Mouse (Mus musculus) cerebellum, postnatal 4 days (tissue): ENCODE measurements around the gene Faf2.

Experiments
- DNase-seq, 2 experiments: peaks; one replicate each; pipeline ENCODE4 v3.0.0; 2022; ENCODE audit warnings: low spot score in 2 of 2, mixed read lengths in 1 of 2

Faf2 gene

DNA sequence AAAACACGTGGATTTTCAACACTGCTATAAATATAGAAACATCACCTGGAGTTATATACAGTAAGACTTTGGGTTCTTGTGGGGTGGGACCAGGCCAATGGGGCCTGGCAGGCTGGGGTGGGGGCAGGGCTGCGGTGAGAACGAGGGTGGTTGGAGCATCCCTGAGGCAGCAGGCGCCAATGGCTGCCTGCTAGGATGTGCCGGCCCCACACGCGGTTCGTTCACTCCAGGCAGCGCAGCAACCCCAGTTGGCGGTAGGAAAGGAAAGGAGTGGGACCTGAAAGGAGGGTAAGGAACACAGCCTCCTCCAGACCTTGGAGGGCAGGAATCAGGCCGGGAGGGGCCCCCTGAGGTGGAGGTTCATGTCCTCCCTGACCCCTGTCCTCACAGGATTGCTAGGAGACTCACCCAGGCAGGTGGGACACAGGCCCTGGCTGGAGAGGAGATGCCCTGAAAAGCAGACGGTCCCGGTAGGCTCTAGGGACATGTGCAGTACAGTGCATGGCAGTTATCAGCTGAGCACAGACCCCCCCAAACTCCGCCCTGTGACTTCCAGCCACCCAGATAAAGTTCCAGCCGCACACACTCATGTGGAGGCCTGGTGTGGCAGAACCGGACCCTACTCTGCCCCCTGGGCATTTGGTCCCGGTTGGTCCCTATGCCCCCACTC, 58.7 kb downstream of the Faf2 start:
- no peak for DNase-seq

DNA sequence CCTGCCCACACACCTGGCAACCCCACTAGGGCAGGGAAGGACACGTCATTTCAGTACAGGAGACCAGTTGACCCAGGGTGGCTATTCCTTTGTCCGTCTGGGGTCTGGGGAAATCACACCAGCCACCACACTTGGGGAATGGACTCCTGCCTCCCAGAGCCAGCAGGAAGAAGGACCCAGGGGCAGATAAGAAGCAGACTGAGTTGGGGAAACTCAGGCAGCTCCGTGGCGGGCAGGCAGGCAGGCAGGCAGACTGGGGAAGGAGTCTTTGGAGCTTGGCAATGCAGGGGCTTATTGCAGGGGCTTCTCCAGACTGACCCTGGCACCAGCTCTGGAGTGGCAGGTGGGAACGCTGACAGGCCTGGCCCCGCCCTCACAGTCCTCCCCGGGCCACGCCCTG, 59.7 kb downstream of the Faf2 start:
- DNase-seq = no peak

DNA sequence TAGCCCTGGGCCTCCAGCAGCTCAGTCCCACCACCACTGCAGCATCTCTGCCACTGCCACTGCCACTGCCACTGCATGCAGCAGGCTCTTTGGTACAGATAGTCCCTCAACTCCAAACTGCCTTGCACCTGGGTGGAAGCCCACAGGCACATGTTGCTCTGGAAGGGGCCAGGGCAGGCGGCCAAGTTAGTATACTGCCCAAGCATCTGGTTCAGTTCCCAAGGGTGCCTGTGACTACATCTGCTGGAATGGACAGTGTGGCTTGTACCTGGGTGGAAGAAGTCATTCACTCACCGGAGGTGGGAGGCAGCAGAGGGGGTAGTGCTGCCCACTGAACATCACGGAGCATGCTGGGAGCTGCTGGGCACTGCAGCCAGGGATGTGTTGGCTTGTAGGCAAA, 61.7 kb downstream of the Faf2 start:
- DNase-seq = no peak

DNA sequence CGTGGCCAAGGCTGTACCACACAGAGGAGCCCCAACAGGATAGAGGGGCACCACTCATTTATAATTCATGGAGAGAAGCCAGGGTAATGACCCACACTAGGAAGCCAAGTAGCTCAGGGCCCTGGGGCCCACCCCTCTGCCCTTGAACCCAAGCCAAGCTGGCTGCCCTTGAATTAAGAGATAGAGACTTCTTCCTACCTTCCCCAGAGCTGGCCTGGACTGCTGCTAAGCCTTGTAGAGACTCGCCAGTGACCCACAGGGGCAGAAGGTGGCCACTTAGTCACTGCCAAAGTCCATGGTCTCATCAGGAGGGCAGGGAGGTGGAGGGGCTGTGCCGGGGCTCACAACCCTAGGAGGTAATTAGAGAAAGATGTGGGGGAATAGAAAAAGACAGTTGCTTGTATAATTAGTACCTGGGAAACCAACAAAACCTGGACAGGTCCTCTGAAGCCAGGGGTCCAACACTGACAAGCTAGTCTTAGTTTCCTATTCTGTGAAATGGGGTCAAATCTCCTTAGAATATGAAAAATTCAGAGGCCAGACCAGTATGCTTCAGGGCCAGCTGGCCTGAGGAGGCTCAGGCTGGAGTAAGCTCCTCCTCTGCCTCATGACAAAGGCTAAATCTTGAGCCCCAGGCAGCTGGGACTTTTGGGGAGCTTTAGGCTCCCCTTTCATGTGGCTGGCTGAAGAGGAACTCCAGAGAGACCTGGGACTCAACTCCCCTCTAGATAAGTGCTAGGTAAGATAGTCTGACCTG, 62.7 kb downstream of the Faf2 start:
- DNase-seq = no peak

DNA sequence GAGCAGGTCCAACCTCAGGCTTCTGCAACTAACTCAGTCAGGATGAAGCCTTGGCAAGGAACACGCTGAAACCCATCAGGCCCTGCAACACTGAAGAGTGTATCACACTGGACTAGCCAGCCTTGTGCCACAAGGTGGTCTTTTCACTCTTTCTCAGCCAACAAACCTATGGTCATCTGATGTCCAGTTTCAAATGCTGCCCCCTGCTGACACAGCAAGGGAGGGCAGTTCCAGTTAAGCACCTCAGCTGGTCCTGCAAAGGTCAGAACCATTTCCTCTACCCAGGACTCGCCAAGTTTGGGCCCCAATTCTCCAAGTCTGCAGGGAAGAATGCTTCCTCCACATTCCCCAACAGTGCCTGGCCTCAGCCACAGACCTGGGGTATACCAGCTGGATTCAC, 63.6 kb downstream of the Faf2 start:
- DNase-seq = peak in 1 of 2 experiments; percentile 41

DNA sequence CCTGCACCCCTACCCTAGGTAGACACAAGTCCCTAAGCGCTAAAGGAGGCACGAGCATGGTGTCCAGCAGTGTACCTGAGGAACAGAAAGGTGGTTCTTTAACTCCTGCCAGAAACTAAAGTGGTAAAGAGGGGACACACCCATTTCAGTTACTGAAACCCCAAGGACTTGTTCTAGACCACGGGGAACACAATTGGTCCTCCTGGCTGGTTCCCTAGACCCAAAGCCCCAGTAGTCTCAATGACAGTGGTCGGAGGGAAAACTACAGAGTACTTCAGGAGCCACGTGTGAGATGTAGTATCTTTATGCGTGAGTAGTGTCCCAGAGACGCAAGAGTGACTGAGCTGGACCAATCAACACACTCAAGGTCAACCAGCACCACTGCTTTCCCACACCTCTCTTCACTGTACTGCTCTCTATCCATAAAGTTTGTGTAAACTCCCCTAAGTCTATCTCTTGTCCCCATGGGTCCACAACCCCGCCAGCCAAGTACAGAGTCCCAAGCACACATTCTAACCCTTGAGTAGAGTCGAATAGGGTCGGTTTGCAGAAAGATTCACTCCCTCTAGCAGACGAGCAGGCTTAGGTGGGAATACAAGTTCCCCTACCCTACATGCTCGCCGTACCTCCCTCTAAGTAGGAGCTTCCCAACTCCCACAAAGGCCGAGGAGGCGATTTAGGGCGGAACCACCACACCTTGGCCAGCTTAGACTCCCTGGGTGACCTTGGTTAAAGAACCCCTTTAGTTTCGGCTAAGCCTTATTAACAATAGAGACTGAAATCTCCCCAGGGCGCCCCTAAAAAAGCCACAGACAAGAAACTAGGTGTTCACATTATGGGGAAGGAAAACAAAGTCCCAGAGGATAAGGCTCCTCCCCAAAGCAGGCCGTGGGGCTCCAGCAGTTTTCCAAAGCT, 64.8 kb downstream of the Faf2 start:
- no peak for DNase-seq

DNA sequence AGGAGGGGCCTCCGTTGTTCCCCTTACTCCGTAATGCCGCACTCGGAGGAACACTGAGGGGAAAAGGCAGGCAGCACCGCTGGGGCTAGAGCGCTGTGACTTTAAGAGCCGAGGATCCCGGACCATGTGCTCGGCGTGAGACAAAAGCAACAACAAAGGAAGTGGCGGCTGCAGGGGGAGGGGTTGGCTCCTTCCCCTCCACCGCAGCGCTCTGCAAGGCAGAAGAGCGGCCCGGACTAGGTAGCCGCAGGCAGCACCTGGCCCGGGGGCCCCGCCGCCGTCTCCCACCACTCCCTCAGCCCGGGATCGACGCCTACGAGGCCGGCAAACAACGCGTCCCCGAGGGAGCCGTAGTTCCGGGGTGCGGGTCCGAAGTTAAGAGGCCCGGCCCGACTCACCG, 65.5 kb downstream of the Faf2 start:
- peak in 1 of 2 experiments; percentile 70 for DNase-seq

DNA sequence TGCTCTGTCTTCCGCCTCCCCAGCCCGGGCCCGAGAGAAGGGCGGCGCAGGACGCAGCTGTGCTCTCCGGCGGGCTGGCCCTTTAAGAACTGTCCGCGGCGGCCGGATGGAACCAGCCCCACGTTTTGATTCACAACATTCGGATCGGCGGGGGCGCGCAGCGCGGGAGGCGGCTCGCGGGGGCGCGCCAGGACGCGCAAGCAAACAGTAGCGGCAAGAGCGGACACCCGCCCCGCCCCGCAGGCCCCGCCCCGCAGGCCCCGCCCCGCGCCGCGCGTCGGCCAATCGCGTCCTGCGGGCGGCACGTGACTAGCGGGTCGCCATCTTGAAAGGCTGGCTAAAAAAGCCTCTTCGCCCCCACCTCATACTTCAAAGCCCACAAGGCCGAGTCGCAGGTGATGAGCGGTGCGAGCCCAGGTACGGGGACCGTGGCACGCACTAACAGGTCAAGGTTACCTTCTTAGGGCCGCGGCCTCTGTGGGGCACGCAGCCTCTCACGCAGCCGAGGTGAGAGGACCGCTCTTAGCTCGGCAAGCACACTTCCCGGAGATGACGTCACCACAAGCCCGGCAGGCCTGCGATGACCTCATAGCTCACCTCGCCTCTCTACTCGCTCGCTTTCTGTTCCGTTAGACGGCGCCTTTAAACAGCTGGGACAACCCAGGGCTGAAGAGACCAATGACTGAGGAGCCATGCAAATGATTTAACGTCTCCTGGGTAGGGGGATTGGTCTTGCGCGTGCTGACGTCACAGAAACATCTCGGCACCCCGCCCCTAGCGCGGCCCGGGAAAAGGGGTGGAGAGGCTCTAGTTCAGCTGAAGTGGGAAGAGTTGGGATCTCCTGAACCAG, 66.2 kb downstream of the Faf2 start:
- DNase-seq = peak; percentile 95 to 99

DNA sequence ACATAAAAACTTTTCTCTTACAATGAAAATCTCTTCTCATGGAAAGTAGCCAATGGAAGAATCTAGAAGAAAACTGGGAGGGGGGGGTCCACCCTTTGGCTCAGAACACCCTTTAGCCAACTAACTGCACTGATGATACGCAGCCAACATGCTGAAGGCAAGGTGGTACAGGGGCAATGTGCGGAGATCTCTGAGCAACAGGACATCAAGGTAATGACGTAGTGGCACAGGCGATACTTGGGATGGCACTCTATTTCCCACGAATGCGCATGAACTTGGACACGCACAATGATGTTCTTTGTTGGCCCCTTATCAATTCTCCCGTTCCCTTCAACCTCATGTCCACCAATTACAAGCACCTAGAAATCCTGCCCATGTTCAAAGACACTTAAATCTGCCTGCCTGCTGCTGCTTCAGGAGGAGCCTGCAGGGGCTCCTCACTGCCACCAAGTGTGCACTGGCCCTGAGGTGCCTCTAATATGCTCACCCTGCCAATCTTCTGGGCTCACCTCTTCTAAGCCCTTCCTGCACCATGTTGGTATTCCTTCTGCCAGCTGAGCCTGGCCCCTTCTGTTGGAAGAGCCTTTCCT, 68.7 kb downstream of the Faf2 start:
- no peak for DNase-seq

DNA sequence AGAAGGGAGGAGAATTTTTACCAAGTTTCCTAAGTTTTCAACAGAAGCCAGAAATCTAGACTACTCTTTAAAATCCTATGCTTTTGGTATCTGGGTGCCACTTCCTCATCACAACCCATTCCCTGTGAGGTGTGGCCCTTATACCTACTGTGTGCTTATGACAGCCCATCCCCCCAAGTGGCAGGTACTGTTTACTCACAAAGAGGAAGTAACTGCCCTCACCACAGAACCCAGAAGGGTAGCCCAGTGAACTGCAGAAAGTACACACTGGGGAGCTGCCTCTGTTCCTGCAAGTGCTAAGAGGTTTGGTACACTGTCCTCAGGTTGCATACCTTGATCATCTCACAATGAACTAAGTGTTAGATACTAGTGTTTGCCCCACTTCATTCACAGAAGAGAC, 70.2 kb downstream of the Faf2 start:
- no peak for DNase-seq

DNA sequence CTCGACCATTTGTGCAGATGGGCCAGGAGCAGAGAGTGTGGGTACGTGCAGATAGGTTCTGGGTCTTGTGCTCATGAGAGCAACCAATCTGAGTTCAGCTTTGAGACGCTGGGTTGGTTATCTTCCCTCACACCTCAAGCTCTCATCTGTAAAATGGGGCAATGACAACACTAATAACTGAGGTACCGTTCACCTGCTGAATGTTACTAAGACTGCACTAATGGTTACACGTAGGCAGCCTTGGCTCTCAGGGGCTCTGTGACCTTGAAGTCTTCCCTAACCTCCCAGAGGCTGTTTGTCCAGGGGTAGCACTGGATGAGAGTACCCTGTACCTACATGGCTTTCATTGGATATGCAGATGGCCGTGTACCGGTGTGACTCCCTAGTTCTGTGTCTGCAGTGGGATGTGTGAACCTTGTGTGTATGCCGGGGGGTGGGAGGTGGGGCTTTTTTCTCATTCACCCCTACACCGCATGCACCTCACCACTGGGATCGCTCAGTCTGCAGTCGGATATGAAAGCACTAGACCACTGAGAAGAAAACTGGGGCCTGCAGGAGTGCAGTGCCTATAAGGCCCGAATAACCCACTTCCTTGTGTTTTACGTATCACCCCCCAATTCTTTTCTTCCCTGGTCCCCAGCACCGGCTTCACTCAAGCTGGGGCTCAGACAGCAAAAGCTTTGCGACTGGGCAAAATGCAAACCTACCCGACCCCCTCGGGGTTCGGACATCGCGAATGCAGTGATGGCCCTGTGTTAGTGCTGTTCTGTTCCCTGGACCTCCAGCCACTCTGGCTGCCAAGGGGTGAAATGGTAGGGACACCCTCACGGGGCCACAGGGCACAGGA, 71.3 kb downstream of the Faf2 start:
- no peak for DNase-seq

DNA sequence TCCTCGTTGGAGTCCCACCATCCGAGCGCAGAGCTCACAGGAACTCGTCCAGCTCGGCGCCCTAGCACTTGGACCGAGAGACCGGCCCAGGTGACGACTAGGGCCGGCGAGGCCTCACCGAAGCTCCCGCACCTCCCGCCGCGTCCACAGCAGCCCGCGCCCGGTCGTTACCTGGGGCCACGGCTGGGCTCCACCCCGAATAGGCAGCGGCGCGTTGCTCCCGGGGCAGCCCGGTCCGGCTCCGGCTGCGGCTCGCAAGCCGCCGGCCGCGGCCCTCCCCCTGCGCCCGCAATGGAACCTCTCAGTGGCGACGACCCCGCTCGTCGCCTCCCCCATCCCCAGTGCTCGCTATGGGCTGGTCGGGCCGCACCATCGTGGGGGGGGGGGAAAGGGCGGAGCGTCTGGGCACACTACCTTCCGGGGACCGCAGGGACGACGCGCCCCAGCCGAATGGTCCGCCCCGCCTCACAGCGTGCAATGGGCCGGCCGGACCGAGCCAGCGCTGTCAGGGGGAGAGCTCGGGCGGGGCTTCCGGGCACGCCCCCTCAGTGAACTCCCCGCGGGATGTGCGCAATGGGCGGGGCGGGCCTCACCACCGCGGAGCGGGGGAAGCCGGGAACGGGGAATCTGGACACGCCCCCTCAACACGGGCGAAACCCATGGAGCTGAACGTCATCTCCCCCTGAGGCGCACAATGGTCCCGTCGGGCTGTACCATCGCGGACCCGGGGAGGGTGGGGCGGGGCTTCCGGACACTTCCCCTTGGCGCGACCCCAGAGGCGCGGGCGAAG, 72.2 kb downstream of the Faf2 start, which contains the start of gene Rnf44:
Rnf44 (minus strand) TSS at position 350 of the 790 bp plus-strand sequence.
- peak; percentile 98 to 99 for DNase-seq

DNA sequence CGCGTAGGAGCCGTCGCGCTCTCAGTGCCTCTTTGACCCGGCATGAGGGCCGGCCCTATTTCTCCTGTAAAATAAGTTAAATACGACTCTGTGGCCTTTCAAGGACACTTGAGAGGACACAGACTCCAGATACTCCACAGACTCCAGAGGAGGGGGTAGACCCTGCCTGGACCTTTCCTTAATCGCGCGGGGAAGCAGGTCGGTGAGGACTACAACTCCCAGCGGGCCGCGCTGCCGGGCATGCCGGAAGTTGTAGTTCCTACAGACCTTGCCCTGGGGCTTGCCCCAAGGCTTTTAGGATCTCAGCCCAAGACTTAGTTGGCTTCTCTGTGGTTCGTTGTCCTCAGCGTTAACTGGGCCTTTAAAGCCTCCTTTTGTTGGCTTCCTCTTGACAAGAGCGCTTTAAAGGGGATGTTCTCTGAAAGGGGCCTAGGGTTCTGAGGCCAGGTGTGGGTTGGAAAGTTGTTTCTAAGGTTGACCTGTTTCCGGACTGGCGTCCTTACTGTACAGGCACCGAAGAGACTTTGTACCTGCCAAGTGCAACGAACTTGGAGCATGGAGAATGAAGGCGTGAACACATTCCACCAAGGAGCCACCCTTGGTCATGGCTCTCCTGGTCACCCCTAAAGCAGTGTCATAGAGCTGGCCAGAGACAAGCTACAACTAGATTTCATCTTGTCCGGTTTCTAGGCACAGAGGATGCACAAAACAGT, 72.9 kb downstream of the Faf2 start:
- peak in 1 of 2 experiments; percentile 58 for DNase-seq

DNA sequence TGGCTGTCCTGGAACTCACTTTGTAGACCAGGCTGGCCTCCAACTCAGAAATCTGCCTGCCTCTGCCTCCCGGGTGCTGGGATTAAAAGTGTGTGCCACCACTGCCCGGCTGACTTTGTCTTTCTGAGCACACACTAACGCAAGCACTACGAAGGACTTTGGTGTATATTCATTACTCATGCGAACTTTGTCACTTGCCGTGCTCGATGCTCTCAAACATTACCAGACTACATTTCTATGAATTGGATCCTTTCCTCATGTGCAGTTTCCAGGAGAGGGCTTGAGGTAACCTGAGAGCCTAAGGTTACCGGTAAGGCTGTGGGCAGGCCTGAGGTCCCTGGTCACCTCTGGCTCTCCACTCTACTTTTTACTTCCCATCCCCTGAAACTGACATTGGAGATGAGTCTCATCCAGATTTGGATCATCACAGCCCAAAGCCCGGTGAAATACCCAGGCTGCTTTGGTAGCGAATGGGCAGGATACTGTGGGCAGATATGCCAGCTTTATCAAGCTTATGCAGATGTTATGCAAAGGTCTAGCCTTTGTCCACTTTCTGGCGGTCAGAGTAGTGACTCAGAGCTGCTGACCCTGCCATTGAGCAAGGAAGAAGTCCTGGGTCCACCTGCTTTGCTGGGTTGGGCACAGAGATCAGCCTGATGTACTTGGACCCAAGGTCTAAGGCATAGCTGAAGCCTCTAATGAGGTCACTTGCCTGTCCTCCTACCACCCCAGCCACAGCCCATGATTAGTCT, 74.1 kb downstream of the Faf2 start:
- DNase-seq = no peak

DNA sequence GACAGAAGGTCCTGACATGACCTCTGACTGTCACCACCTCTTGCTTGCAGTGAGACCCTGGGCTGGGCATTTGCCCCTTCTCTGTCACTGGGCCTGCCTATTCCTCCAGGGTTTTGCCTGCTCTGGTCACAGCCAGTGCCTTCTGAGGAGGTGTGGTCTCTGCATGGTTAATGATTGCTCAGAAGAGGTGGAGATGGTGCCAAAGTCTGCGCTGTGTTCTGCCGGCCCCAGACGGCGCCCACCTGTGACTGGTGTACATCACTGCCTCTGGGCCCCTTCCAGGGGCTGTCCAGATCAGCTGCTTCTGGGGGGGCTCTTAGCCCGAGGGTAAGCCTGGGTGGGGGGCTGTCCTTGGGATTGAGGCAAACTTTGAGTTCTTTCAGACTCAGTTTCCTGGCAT, 79.7 kb downstream of the Faf2 start, which contains the start of gene Cdhr2:
Cdhr2 (plus strand) TSS at position 219 of the 400 bp plus-strand sequence.
- no peak for DNase-seq

DNA sequence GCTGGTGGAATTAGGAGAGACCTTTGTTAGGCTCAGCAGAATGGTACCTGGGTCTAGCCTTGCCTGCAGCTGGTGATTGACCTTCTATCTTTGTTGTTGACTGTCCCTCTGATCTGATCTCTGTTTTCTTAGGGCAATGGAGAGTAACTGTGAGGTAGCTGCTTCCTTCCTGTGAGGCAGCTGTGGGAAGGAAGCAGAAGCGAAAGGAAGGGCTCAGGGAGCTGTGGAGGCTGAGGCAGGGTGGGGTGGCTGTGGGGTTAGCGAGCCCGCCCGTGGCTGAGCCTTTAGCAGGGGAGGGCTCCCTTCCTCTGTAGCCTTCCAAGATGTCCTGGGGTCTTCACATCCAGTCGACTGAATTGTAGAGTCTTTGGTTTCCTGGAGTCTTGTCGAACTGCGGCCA, 80.9 kb downstream of the Faf2 start:
- DNase-seq = no peak

DNA sequence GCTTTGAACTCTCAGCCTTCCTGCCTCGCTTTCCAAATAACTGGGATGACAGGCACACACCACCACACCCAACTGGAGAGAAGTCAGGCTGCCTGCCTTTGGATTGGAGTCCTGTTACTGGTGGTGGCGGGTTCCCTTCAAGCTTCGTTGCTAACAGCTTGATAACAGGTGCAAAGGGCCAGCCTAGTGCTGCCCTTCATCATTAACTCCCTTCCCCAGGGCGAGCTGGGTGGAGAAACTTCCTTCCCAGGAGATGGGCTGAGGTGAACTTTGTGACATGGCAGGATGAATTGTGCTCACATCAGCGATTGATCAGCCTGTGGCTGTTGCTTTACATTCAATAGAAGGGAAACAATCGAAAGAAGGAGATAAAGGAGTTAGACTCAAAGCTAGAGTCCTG, 83.3 kb downstream of the Faf2 start:
- no peak for DNase-seq

DNA sequence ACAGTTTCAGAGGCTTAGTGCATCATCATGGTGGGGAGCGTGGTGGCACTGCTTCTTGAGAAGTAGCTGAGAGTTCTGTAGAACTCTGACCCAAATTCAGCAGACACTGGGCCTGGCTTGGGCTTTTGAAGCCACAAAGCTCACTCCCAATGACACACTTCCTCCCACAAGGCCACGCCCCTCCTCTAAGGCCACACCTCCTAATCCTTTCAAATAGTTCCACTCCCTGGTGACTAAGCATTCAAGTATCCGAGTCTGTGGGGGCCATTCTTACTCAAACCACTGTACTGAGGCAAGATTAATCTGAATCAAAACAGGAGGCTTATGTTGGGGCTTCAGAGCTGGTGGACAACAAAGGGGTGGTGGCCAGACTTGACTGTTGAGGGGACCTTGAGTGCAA, 89.3 kb downstream of the Faf2 start:
- no peak for DNase-seq
